Mouse (Mus musculus) liver, embryonic 14.5 days (tissue): ENCODE data around the gene Spryd3.

Experiments used
- CTCF ChIP-seq: IDR thresholded peaks from 2 replicates; pipeline ENCODE4 v1.5.1; 2016; ENCODE audit warnings: antibody characterized with exemption, low read depth, control low read depth
- EP300 ChIP-seq: IDR thresholded peaks from 2 replicates; pipeline ENCODE4 v1.6.1; 2016; ENCODE audit warnings: antibody characterized with exemption, low read depth

DNA sequence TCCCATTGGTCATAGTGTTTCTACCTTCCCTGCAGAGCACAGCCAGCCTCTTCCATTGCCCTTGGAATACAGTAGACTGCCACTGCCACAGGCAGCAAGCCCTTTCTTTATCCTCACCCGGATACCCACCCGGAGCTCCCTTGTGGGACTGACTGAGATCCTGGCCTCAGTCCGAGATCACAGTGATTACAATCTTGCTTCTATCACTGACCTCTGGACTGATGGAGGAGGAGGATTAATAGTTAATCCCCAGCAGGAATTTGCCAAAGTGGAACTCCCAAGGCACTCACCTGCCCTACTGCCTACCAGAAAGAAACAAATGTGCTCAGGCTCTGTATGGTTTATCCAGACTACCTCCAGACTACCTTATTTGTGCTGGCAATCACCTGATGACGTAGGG is 13.5 kb upstream of the Spryd3 start:
- TF ChIP-seq CTCF: no peak
- no peak for TF ChIP-seq EP300
